Mouse (Mus musculus) retina, embryonic 14.5 days (tissue): ENCODE results near the gene Lck.
A peak's percentile ranks its signal among the peaks of the same experiment; 100 is the strongest.

Source experiments
- DNase-seq: peaks from one replicate; pipeline ENCODE4 v3.0.0-alpha.2; 2015; ENCODE audit warnings: low spot score

Gene Lck

GRCm38 (mm10) chr4:129508834-129509600 is 64.4 kb downstream of the Lck start:
- no peak for DNase-seq

DNA sequence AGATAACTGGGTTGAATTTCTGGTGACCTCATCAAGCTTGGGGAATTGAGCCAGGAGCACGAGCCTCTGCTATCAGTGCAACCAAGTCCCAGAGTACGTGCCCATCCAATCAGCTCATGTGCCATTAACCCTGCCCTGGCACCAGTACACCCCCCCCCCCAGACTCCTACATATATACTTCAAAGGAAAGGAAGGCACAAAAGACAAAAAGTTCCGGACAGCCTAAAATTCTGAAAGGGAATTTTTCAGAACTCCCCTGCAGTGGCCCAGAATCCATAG is 65.3 kb downstream of the Lck start:
- no peak for DNase-seq

DNA sequence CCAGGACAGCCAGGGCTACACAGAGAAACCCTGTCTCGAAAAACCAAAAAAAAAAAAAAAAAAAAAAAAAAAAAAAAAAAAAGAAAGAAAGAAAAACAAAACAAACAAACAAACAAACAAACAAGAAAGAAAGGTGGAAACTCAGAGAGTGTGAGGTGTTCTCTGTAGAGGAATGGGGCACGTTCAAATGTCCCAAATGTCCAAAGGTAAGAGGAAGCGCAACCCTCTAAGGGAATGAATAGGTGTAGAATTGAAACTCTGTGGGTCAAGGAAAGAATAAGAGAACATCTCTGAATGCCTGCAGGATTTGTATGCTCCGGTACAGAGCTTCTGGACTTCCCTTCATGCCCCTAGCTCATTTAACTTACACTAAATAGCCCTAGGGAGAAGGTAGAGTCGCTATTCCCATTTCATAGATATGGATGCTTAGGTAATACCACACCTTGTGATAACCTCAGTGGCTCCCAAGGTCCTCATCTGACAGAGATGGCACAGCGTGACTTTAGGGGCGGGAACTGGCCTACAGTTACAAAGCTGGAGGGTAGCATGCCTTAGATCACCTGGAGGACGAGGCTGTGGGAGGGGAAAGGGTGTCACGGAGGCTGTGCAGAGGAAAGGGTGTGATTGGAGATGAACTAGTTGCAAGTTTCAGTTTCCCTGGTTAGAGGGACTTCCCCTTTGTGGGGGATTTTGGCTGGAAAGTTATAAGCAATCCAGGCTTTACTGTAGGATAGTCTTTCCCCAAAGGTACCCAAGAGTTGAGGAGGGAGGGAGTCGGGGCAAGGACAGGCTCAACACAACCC is 65.8 kb downstream of the Lck start:
- DNase-seq = no peak

- no peak for DNase-seq
These were observed 67.9 kb downstream of the Lck start for GRCm38 (mm10) chr4:129505511-129505910.

DNA sequence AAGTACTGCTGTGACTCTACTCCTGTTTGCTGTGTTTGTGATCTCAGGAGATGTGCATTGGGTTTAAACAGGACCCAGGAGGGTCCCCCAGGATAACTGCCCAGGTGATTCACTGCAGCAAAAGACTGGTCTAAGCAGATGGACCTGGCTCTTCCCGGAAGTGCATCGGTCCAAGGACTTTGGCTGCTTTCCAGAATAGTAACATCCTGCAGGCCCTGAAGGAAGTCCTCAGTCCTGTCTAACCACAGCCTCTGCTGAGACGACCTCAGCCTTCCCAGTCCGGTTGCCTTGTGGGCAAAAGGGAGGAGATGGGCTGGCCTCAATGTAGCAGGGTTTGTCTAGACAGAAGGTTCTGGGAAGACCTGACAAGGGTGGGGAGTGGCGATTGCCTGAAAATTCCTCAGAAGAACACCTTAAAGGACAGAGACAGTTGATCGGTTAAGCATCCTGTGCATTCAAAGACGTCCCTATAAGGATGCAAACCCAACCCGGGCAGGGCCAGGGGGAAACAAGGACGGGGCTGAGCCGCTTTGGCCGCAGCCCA is 70.5 kb downstream of the Lck start:
- no peak for DNase-seq

DNA sequence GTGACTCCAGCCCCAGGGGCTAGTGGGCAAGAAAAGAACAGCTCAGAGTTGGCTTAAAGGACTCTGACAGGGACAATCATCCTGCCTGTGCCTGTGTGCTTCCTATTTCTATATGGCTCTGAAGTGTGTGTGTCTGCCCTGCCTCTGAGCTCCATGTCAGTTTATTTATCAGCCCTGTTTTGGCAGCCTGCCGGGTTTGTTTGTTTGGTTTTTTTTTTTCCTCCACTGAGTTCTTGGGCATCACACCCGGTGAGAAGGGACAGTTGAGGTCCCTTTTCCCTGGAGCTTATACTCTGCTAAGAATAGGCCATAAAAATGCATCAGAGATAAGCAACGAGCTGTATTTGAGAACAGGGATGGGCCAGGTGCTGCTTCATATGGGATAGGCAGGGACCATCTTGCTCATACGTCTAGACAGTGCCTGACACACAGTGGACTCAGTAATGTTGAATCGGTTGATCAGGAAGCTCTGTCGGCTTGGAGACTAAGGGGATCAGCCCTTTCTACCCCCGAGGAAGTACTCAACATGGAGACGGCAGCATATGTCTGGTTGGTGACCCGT is 71.0 kb downstream of the Lck start:
- DNase-seq = no peak

DNA sequence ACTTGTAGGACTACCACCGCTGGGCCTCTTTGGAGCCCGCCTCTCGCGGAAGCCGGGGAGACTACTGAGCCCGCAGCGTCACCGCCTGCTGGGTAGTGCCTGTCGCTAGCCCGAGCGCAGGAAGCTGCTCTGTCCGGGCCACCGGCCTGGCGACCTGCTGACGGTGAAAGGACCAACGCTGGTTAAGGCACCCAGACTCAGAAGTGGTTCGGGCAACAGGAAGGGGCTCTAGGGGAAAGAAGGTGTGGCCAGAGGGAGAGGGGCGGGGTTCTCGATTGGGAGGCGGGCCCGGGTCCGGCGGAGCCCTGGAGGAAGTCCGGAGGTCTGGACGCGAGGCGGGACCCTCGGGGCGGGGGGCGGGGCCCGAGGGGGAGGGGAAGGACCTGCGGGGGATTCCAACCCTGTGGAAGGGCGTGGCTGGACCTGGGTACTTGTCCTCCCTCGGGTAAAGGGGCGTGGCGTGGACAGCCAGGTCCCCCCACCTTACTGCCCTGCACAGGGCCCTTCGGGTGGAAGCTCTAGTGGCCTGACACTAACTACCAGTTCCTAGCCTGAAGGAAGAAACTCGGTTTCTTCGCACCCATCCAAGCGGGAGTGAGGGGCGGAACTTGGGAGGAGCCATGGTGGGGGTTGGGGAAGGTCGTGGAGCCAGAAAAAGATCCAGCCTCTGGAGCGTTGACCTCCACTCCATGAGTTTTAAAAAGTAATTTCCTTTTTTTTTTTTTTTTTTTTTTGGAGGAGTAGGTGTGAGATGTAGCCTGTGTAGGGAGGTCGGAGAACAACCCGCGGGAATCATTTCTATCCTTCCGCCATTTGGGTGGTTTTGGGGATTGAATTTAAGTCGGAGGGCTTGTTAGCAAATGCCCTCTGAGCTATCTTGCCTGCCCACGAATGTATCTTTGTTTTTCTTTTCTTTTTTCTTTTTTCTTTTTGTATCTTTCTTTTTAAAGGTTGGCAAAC is 72.6 kb downstream of the Lck start:
- DNase-seq = peak; percentile 90

DNA sequence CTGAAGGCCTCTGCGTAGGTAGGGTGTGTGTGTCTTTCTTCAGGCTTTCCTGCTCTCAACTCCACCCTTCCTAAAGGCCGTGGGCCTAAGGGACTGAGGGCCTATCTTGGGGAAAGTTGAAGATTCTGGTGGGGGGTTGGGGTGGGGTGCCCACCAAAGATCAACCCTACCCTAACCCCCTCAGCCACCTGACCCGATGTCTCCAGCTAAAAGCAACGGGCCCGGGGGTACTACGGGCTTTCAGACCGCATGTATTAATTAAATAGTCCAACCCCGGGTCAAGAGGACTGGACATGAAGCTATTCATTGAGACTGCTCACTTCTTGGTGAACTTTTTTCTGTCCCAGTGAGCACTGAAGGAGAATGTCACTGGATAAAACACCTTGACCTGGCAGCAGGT is 73.4 kb downstream of the Lck start:
- DNase-seq = no peak

GRCm38 (mm10) chr4:129498941-129499340 is 74.5 kb downstream of the Lck start:
- no peak for DNase-seq
